11 mouse cellular contexts compared by ENCODE assay signal in the genomic region with DNA sequence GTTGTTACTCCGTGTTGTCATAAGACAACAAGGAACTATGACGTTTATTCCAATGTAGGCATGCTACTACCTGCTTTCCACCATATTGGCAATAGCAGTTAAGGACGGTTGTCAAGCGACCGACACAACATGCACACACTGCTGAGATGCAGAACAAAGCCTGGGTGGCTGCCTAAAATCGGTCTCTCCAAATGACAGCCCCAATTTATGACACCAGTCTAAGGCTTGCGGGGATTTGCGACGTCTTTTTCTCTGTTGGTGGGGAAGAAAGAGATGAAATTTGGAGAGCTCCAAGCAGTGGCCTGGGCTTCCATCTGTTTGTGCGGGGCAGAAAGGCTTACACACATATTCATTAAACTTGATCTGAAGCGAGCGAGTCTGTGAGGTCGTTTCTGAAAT. TPM values are rescaled to one million over a fixed set of nuclear protein-coding genes. Genes with fewer than 3 reads are reported as not detected.
DNase-seq lines count a peak whose midpoint lies in the region; ATAC-seq lines count a peak whose summit lies in the region.
"Had no signal": no experiment of that assay in that cellular context is flagged by ENCODE, and none has a peak within 500 bp of the region (broad histone marks: within the 10 kb centered on the region; RNA-seq: fewer than 3 reads in every experiment).

No protein-coding gene starts in this region.

- H3K4me3 ChIP-seq in forebrain, embryonic 14.5 days (ENCODE audit: low read depth, low read length), result peak overlapping the region; percentile 75
- peak overlapping the region; percentile 58 for H3K4me3 ChIP-seq in limb, embryonic 12.5 days (replicated peaks)
- H3K4me3 ChIP-seq: heart, adult 2 months had no signal

- DNase-seq in frontal cortex, postnatal 36 days (ENCODE audit: low spot score in 2 of 2), result peak; percentile 30 to 41
- DNase-seq in frontal cortex, postnatal 10 days (ENCODE audit: low spot score in 2 of 2), result no peak
- DNase-seq in brain, adult 2 months (ENCODE audit: low read depth, low spot score), result peak; percentile 62
- peak; percentile 60 for DNase-seq in forebrain, embryonic 14.5 days (ENCODE audit: low spot score)
- DNase-seq in adrenal gland, postnatal 4 days (ENCODE audit: low spot score in 2 of 2), result no peak
- no peak for DNase-seq in lung, postnatal 25 days (ENCODE audit: low spot score)
- DNase-seq in thymus, adult 18-20 months, result no peak
- DNase-seq: heart, adult 2 months had no signal

- no peaks in the 10 kb centered on the region for H3K9me3 ChIP-seq in forebrain, embryonic 14.5 days (replicated peaks; ENCODE audit: control insufficient read depth, low read length)
- H3K9me3 ChIP-seq in limb, embryonic 12.5 days, result no peaks in the 10 kb centered on the region
- H3K9me3 ChIP-seq: stomach, embryonic 15.5 days had no signal

- WGBS in forebrain, embryonic 14.5 days, result 13% methylated on average over 13 of the region's 13 CpGs
- WGBS in limb, embryonic 12.5 days, result 20% methylated on average over 13 of the region's 13 CpGs

- H3K9ac ChIP-seq in forebrain, embryonic 14.5 days (ENCODE audit: low read length), result peak overlapping the region; percentile 84
- H3K9ac ChIP-seq in limb, embryonic 12.5 days (replicated peaks), result no peak overlapping the region
- H3K9ac ChIP-seq: stomach, embryonic 15.5 days had no signal

- H3K36me3 ChIP-seq in forebrain, embryonic 14.5 days (ENCODE audit: control insufficient read depth, insufficient read depth, low read length), result no peaks in the 10 kb centered on the region
- H3K36me3 ChIP-seq in limb, embryonic 12.5 days, result no peaks in the 10 kb centered on the region
- H3K36me3 ChIP-seq: stomach, embryonic 15.5 days had no signal

- ATAC-seq in forebrain, embryonic 14.5 days, result peak; percentile 28
- no peak for ATAC-seq in limb, embryonic 12.5 days (ENCODE audit: insufficient number of reproducible peaks, insufficient read depth, low FRiP score, low TSS enrichment, low read depth)

- H3K4me1 ChIP-seq in forebrain, embryonic 14.5 days (ENCODE audit: control insufficient read depth, insufficient read depth, low read length), result no peaks in the 10 kb centered on the region; the same call in 1 of the 2 replicates
- peaks cover 12% of the 10 kb centered on the region for H3K4me1 ChIP-seq in limb, embryonic 12.5 days (replicated peaks)

- peak overlapping the region; percentile 82 for H3K27ac ChIP-seq in forebrain, embryonic 14.5 days (ENCODE audit: low read depth, low read length)
- H3K27ac ChIP-seq in limb, embryonic 12.5 days, result no peak overlapping the region
- H3K27ac ChIP-seq: heart, adult 2 months; stomach, embryonic 15.5 days had no signal

- H3K27me3 ChIP-seq in forebrain, embryonic 14.5 days (replicated peaks; ENCODE audit: control insufficient read depth, insufficient read depth, low read length), result no peaks in the 10 kb centered on the region; the same call in 1 of the 2 replicates
- peaks cover 36% of the 10 kb centered on the region for H3K27me3 ChIP-seq in limb, embryonic 12.5 days

- H3K4me2 ChIP-seq in forebrain, embryonic 14.5 days (ENCODE audit: low read length), result peak overlapping the region; percentile 89
- peak overlapping the region; percentile 97 for H3K4me2 ChIP-seq in limb, embryonic 12.5 days

RNA-seq across cellular contexts. Expression of gene Elmod1, which starts 1.2 kb away (rescaled TPM):
- 11.6 and 19.5 TPM in 2 replicates for polyA plus RNA-seq in forebrain, embryonic 14.5 days (2014; fragmentation: Nextera tagmentation; extraction: Ambion mirVana)
- polyA plus RNA-seq in limb, embryonic 12.5 days (2016; fragmentation: Nextera tagmentation; extraction: Ambion mirVana), result 0.68 and 0.75 TPM in 2 replicates
- total RNA-seq in adrenal gland, postnatal 4 days (2021), result 1 to 10 TPM; 4.0 to 5.4 TPM
- polyA plus RNA-seq: C2C12 had no signal

Comparison
In these comparisons a context has a peak if more than half of its experiments do, and no peak if none do; other contexts are left out.
1. DNase-seq: peak in frontal cortex, postnatal 36 days (2 of 2), brain, adult 2 months (single experiment) and forebrain, embryonic 14.5 days (single experiment); none in frontal cortex, postnatal 10 days (0 of 2), adrenal gland, postnatal 4 days (0 of 2), lung, postnatal 25 days (single experiment) and thymus, adult 18-20 months (0 of 2).